10 mouse cellular contexts compared by ENCODE assay signal in the genomic region with DNA sequence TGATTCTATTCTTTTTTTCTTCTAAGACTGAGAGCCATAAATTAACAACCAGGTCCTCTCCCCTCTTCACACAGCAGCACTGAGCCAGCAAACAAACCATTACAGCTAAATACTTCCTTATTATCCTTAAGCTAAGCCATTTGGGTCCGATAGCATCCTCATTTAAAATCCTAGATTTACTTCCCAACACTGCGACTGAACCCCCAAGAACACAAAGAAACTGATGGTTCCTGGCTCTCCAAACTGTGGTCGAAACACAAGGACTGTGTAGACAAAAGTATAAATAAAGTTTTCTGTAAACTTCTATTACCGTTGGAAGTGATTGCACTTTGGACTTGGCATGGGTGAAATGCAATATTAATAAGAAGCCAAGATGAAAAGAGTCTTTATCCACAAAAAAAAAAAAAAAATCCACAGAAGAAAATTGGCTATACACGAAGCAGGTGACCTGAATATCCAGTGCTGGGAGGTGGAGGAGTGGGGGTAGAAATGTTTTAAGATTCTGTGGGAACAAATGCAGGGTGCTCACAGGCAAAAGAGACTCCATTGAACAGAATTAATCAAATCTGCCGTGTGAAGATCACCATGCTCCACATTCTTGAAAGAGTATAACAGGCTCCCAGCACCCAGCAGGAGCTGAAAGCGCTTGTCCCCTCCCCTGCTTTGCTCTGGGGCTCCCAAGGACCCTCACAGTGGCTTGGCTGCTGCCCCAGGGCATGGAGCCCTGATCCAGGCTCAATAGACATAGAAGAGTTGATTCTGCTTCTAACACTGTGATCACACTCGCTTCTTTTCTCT. TPM values are rescaled to one million over a fixed set of nuclear protein-coding genes. Genes with fewer than 3 reads are reported as not detected.
DNase-seq lines count a peak whose midpoint lies in the region; ATAC-seq lines count a peak whose summit lies in the region.
"Had no signal": no experiment of that assay in that cellular context is flagged by ENCODE, and none has a peak within 500 bp of the region (broad histone marks: within the 10 kb centered on the region; RNA-seq: fewer than 3 reads in every experiment).

No protein-coding gene starts in this region.

- intact Hi-C loops in heart, postnatal 25 days (cut with DNase I) = no loop called here

- no peak overlapping the region for H3K4me3 ChIP-seq in forebrain, embryonic 10.5 days
- H3K4me3 ChIP-seq in hindbrain, embryonic 16.5 days (ENCODE audit: low read length) = no peak overlapping the region
- H3K4me3 ChIP-seq in midbrain, embryonic 12.5 days = no peak overlapping the region

- no peaks in the 10 kb centered on the region for H3K27me3 ChIP-seq in forebrain, embryonic 10.5 days (ENCODE audit: poor library complexity, severe bottlenecking)
- H3K27me3 ChIP-seq in hindbrain, embryonic 16.5 days (replicated peaks; ENCODE audit: control insufficient read depth, insufficient read depth, low read length) = no peaks in the 10 kb centered on the region
- H3K27me3 ChIP-seq in midbrain, embryonic 12.5 days = no peaks in the 10 kb centered on the region

- H3K9me3 ChIP-seq in forebrain, embryonic 10.5 days = no peaks in the 10 kb centered on the region
- H3K9me3 ChIP-seq in hindbrain, embryonic 16.5 days (ENCODE audit: control insufficient read depth, low read length) = no peaks in the 10 kb centered on the region
- H3K9me3 ChIP-seq in midbrain, embryonic 12.5 days = 0 out of 2 replicates have a peak, but pooled peaks cover 3% of the 10 kb centered on the region

- peak; percentile 96 for ATAC-seq in hindbrain, embryonic 16.5 days
- ATAC-seq in midbrain, embryonic 12.5 days (ENCODE audit: low FRiP score, low read depth) = peak; percentile 94

- H3K36me3 ChIP-seq in forebrain, embryonic 10.5 days (replicated peaks) = no peaks in the 10 kb centered on the region
- H3K36me3 ChIP-seq in hindbrain, embryonic 16.5 days (ENCODE audit: control insufficient read depth, insufficient read depth, low read length) = no peaks in the 10 kb centered on the region
- no peaks in the 10 kb centered on the region for H3K36me3 ChIP-seq in midbrain, embryonic 12.5 days

- peak; percentile 49 for DNase-seq in brain, embryonic 18.5 days (ENCODE audit: low read depth, low spot score)
- DNase-seq in forebrain, embryonic 10.5 days (ENCODE audit: extremely low spot score, low spot score) = peak; percentile 69
- DNase-seq in spleen, postnatal 36 days (ENCODE audit: low spot score in 2 of 2) = no peak
- no peak for DNase-seq in lung, postnatal 4 days
- no peak for DNase-seq in B cell, adult 2 months
- no peak for DNase-seq in heart, postnatal 25 days (ENCODE audit: low spot score)
- DNase-seq: kidney, adult 8-10 months had no signal

- H3K4me1 ChIP-seq in forebrain, embryonic 10.5 days = peaks cover 32% of the 10 kb centered on the region
- no peaks in the 10 kb centered on the region for H3K4me1 ChIP-seq in hindbrain, embryonic 16.5 days (ENCODE audit: control insufficient read depth, insufficient read depth, low read depth, low read length)
- peaks cover 17% of the 10 kb centered on the region for H3K4me1 ChIP-seq in midbrain, embryonic 12.5 days

- 31% methylated on average over 8 of the region's 8 CpGs for WGBS in forebrain, embryonic 10.5 days
- WGBS in hindbrain, embryonic 16.5 days = 34% methylated on average over 8 of the region's 8 CpGs
- 21% methylated on average over 8 of the region's 8 CpGs for WGBS in midbrain, embryonic 12.5 days

- no peak overlapping the region for H3K4me2 ChIP-seq in hindbrain, embryonic 16.5 days (ENCODE audit: low read length)
- 0 out of 2 replicates have a peak overlapping the region, but pooled peaks have one; percentile 11 for H3K4me2 ChIP-seq in midbrain, embryonic 12.5 days (replicated peaks)

- H3K9ac ChIP-seq in hindbrain, embryonic 16.5 days (ENCODE audit: low read depth, low read length) = no peak overlapping the region
- H3K9ac ChIP-seq in midbrain, embryonic 12.5 days (replicated peaks) = no peak overlapping the region

- H3K27ac ChIP-seq in forebrain, embryonic 10.5 days = peak overlapping the region; percentile 81
- H3K27ac ChIP-seq in hindbrain, embryonic 16.5 days (ENCODE audit: low read depth, low read length) = peak overlapping the region; percentile 47; the same call in 1 of the 2 replicates
- H3K27ac ChIP-seq in midbrain, embryonic 12.5 days (replicated peaks) = peak overlapping the region; percentile 67

RNA-seq across cellular contexts. Expression of gene Slc7a11, which starts 21.7 kb away (rescaled TPM):
- 1.1 and 1.3 TPM in 2 replicates for polyA plus RNA-seq in forebrain, embryonic 10.5 days (2016; fragmentation: Nextera tagmentation; extraction: Ambion mirVana)
- polyA plus RNA-seq in hindbrain, embryonic 16.5 days (2015; fragmentation: Nextera tagmentation; extraction: Ambion mirVana) = 3.4 and 3.8 TPM in 2 replicates
- 1.5 and 1.8 TPM in 2 replicates for polyA plus RNA-seq in midbrain, embryonic 12.5 days (2016; fragmentation: Nextera tagmentation; extraction: Ambion mirVana)
- total RNA-seq in heart, postnatal 25 days (2021) = under 1 TPM in 1 of 2 experiments, not detected in 1; 0.05 TPM
- polyA plus RNA-seq: liver, adult 2 months had no signal

Comparison
In these comparisons a context has a peak if more than half of its experiments do, and no peak if none do; other contexts are left out.
1. DNase-seq: peak in brain, embryonic 18.5 days (single experiment) and forebrain, embryonic 10.5 days (single experiment); none in spleen, postnatal 36 days (0 of 2), lung, postnatal 4 days (0 of 2), B cell, adult 2 months (0 of 2) and heart, postnatal 25 days (single experiment).
2. Peak in every context shown above with its lines, with median percentiles within 50 percentile points of each other: H3K27ac ChIP-seq.